Mouse (Mus musculus): Measurements from ENCODE around the gene Slc35g2. TPM values are rescaled to one million over a fixed set of nuclear protein-coding genes. Genes with fewer than 3 reads are reported as not detected.

Gene Slc35g2
- polyA plus RNA-seq, 1 experiment from 2014 or later = 3.2 TPM

GRCm38 (mm10) chr9:100582883-100583575 lies 12.1 kb upstream of the Slc35g2 start:
- H3K9me3 ChIP-seq (ENCODE audit: control insufficient read depth) = no peaks in the 10 kb centered on the region
- peak overlapping the region; percentile 9; the same call in 1 of the 2 replicates for H3K4me3 ChIP-seq (ENCODE audit: low read depth, low read length)
- WGBS = 30% methylated on average over 13 of the region's 13 CpGs
- H3K4me2 ChIP-seq (replicated peaks; ENCODE audit: low read depth) = peak overlapping the region; percentile 53
- peak; percentile 53; the same call in 1 of the 2 replicates for ATAC-seq
- peaks cover 8% of the 10 kb centered on the region; the same call in 1 of the 2 replicates for H3K4me1 ChIP-seq (replicated peaks; ENCODE audit: control insufficient read depth, insufficient read depth, low read length)
- H3K27ac ChIP-seq (ENCODE audit: low read depth, low read length) = 0 out of 2 replicates have a peak overlapping the region, but pooled peaks have one; percentile 1
- no peaks in the 10 kb centered on the region for H3K27me3 ChIP-seq (replicated peaks; ENCODE audit: control insufficient read depth, insufficient read depth, low read length)
- TF ChIP-seq CTCF (IDR thresholded peaks at IDR 0.05; ENCODE audit: low read depth) = no peak
- no peak overlapping the region for H3K9ac ChIP-seq (ENCODE audit: low read depth, low read length)
- no peaks in the 10 kb centered on the region for H3K36me3 ChIP-seq (ENCODE audit: control insufficient read depth, insufficient read depth)

GRCm38 (mm10) chr9:100581543-100582492 lies 10.9 kb upstream of the Slc35g2 start:
- no peak for TF ChIP-seq CTCF (IDR thresholded peaks at IDR 0.05; ENCODE audit: low read depth)

GRCm38 (mm10) chr9:100580196-100580740 lies 9.4 kb upstream of the Slc35g2 start:
- H3K4me1 ChIP-seq (replicated peaks; ENCODE audit: control insufficient read depth, insufficient read depth, low read length) = peaks cover 8% of the 10 kb centered on the region; the same call in 1 of the 2 replicates
- H3K9ac ChIP-seq (ENCODE audit: low read depth, low read length) = 0 out of 2 replicates have a peak overlapping the region, but pooled peaks have one; percentile 22
- H3K4me2 ChIP-seq (replicated peaks; ENCODE audit: low read depth) = peak overlapping the region; percentile 57
- TF ChIP-seq CTCF (IDR thresholded peaks at IDR 0.05; ENCODE audit: low read depth) = no peak
- H3K36me3 ChIP-seq (ENCODE audit: control insufficient read depth, insufficient read depth) = no peaks in the 10 kb centered on the region
- peak overlapping the region; percentile 16; the same call in 1 of the 2 replicates for H3K4me3 ChIP-seq (ENCODE audit: low read depth, low read length)
- H3K27ac ChIP-seq (ENCODE audit: low read depth, low read length) = no peak overlapping the region
- H3K27me3 ChIP-seq (replicated peaks; ENCODE audit: control insufficient read depth, insufficient read depth, low read length) = no peaks in the 10 kb centered on the region
- 49% methylated on average over 20 of the region's 20 CpGs for WGBS
- no peaks in the 10 kb centered on the region for H3K9me3 ChIP-seq (ENCODE audit: control insufficient read depth)
- peak; percentile 66 for ATAC-seq

More at GRCm38 (mm10) chr9:100581543-100582492, 10.9 kb upstream of the Slc35g2 start:
- H3K27ac ChIP-seq (ENCODE audit: low read depth, low read length) = no peak overlapping the region; the same call in none of the 2 replicates
- WGBS = 50% methylated on average over 13 of the region's 13 CpGs
- no peak overlapping the region for H3K9ac ChIP-seq (ENCODE audit: low read depth, low read length)
- no peaks in the 10 kb centered on the region for H3K27me3 ChIP-seq (replicated peaks; ENCODE audit: control insufficient read depth, insufficient read depth, low read length)
- peak; percentile 82 for ATAC-seq
- 0 out of 2 replicates have a peak overlapping the region, but pooled peaks have one; percentile 9 for H3K4me2 ChIP-seq (replicated peaks; ENCODE audit: low read depth)
- peaks cover 8% of the 10 kb centered on the region; the same call in 1 of the 2 replicates for H3K4me1 ChIP-seq (replicated peaks; ENCODE audit: control insufficient read depth, insufficient read depth, low read length)
- no peaks in the 10 kb centered on the region for H3K9me3 ChIP-seq (ENCODE audit: control insufficient read depth)
- H3K4me3 ChIP-seq (ENCODE audit: low read depth, low read length) = no peak overlapping the region
- no peaks in the 10 kb centered on the region for H3K36me3 ChIP-seq (ENCODE audit: control insufficient read depth, insufficient read depth)

- Histone ChIP-seq H3K4me1 (replicated peaks; ENCODE audit: control insufficient read depth, insufficient read depth, low read length) (no peaks in the 10 kb centered on the region), H3K27ac (ENCODE audit: low read depth, low read length) (no peak overlapping the region), H3K4me2 (replicated peaks; ENCODE audit: low read depth) (no peak overlapping the region), H3K27me3 (replicated peaks; ENCODE audit: control insufficient read depth, insufficient read depth, low read length) (no peaks in the 10 kb centered on the region), H3K9ac (ENCODE audit: low read depth, low read length) (no peak overlapping the region), H3K4me3 (ENCODE audit: low read depth, low read length) (no peak overlapping the region), H3K36me3 (ENCODE audit: control insufficient read depth, insufficient read depth) (no peaks in the 10 kb centered on the region), H3K9me3 (ENCODE audit: control insufficient read depth) (no peaks in the 10 kb centered on the region)
- WGBS = 51% methylated on average over 5 of the region's 5 CpGs
- no peak for ATAC-seq
- no peak for TF ChIP-seq CTCF (IDR thresholded peaks at IDR 0.05; ENCODE audit: low read depth)
These were observed 3.1 kb upstream of the Slc35g2 start for GRCm38 (mm10) chr9:100573942-100574341.

GRCm38 (mm10) chr9:100573300-100573699 lies 2.4 kb upstream of the Slc35g2 start:
- Histone ChIP-seq H3K36me3 (ENCODE audit: control insufficient read depth, insufficient read depth) (no peaks in the 10 kb centered on the region), H3K9ac (ENCODE audit: low read depth, low read length) (no peak overlapping the region), H3K4me3 (ENCODE audit: low read depth, low read length) (no peak overlapping the region), H3K4me1 (replicated peaks; ENCODE audit: control insufficient read depth, insufficient read depth, low read length) (no peaks in the 10 kb centered on the region), H3K27ac (ENCODE audit: low read depth, low read length) (no peak overlapping the region), H3K9me3 (ENCODE audit: control insufficient read depth) (no peaks in the 10 kb centered on the region), H3K27me3 (replicated peaks; ENCODE audit: control insufficient read depth, insufficient read depth, low read length) (no peaks in the 10 kb centered on the region), H3K4me2 (replicated peaks; ENCODE audit: low read depth) (no peak overlapping the region)
- WGBS = 67% methylated on average over 2 of the region's 2 CpGs
- TF ChIP-seq CTCF (IDR thresholded peaks at IDR 0.05; ENCODE audit: low read depth) = no peak
- no peak for ATAC-seq
